Mouse (Mus musculus): ENCODE data around the gene Neurod6. TPM values are rescaled to one million over a fixed set of nuclear protein-coding genes. Genes with fewer than 3 reads are reported as not detected.

Neurod6 gene
- polyA plus RNA-seq, 1 experiment from 2014 or later = 0.07 TPM

DNA sequence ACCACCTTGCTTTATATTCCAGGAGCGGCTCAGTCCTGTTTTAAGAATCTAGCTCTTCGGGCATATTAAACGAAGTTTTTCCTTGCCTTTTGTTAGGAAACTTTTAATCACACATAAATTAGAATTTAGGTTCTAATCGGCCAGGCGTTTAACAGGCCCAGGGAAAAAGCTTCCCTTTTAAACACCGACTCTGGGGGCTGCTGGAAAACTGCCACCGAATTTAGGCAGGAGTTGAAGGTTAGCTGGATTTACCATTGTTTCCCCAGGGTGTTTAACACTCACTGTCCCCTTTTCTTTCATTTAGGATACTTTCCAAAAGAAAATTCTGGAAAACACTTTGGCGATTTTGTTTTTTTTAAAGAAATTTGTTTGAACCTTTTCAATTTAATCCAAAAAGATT lies 3.7 kb downstream of the Neurod6 start:
- Histone ChIP-seq H3K27me3 (ENCODE audit: control insufficient read depth, insufficient read depth, low read length) (no peaks in the 10 kb centered on the region; the same call in 1 of the 2 replicates), H3K4me1 (replicated peaks; ENCODE audit: control insufficient read depth, insufficient read depth) (no peaks in the 10 kb centered on the region), H3K27ac (replicated peaks) (no peak overlapping the region), H3K9me3 (ENCODE audit: control insufficient read depth, low read length) (no peaks in the 10 kb centered on the region), H3K4me2 (replicated peaks; ENCODE audit: low read depth) (no peak overlapping the region), H3K9ac (ENCODE audit: low read length) (no peak overlapping the region), H3K36me3 (ENCODE audit: control insufficient read depth, insufficient read depth, low read length) (no peaks in the 10 kb centered on the region), H3K4me3 (ENCODE audit: low read depth, low read length) (no peak overlapping the region)
- ATAC-seq (ENCODE audit: low FRiP score, low TSS enrichment) (no peak), DNase-seq (ENCODE audit: low spot score) (no peak)
- WGBS = 24% methylated on average over 8 of the region's 8 CpGs
- TF ChIP-seq EP300 (optimal IDR thresholded peaks at IDR 0.05) (no peak), CTCF (IDR thresholded peaks at IDR 0.05; ENCODE audit: low read depth) (no peak)

DNA sequence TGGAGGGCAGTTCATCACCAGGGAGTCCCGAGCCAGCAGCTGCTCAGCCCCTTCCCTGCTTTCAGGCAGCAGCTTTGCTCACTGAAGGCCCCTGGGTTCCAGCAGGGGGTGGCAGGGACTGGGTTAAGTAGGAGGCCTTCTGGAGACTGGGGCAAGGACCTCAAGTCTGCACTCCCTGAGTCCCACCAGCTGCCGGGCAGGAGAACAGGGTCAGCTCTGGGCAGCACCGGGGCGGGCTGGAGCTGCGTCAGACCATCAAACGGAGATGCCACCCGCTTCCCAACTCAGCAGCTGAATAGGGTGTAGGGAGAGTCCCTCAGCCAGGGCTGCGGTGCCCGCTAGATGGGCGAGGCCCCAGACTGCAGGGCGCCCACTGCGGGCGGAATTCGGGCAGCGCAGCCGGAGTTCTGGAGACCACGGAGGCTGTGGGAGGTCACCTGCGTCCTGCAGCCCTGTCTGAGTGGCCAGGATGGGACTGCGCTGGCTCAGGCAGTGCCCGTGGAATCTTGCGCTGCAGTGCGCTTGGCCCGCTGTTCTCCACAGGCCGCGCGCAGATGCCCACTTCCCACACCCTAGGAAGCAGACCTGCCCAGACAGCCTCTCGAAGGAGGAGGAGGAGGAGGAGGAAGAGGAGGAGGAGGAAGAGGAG lies 4.3 kb downstream of the Neurod6 start:
- ATAC-seq (ENCODE audit: low FRiP score, low TSS enrichment) (no peak; the same call in 1 of the 2 replicates), DNase-seq (ENCODE audit: low spot score) (peak; percentile 22)
- no peaks in the 10 kb centered on the region for H3K9me3 ChIP-seq (ENCODE audit: control insufficient read depth, low read length)
- no peaks in the 10 kb centered on the region; the same call in 1 of the 2 replicates for H3K27me3 ChIP-seq (ENCODE audit: control insufficient read depth, insufficient read depth, low read length)
- H3K36me3 ChIP-seq (ENCODE audit: control insufficient read depth, insufficient read depth, low read length) = no peaks in the 10 kb centered on the region
- H3K4me1 ChIP-seq (replicated peaks; ENCODE audit: control insufficient read depth, insufficient read depth) = no peaks in the 10 kb centered on the region
- TF ChIP-seq CTCF (IDR thresholded peaks at IDR 0.05; ENCODE audit: low read depth) (peak; percentile 52), EP300 (optimal IDR thresholded peaks at IDR 0.05) (no peak)
- H3K9ac ChIP-seq (ENCODE audit: low read length) = no peak overlapping the region
- no peak overlapping the region for H3K27ac ChIP-seq (replicated peaks)
- no peak overlapping the region for H3K4me3 ChIP-seq (ENCODE audit: low read depth, low read length)
- peak overlapping the region; percentile 32; the same call in 1 of the 2 replicates for H3K4me2 ChIP-seq (replicated peaks; ENCODE audit: low read depth)
- 3% methylated on average over 26 of the region's 27 CpGs for WGBS

DNA sequence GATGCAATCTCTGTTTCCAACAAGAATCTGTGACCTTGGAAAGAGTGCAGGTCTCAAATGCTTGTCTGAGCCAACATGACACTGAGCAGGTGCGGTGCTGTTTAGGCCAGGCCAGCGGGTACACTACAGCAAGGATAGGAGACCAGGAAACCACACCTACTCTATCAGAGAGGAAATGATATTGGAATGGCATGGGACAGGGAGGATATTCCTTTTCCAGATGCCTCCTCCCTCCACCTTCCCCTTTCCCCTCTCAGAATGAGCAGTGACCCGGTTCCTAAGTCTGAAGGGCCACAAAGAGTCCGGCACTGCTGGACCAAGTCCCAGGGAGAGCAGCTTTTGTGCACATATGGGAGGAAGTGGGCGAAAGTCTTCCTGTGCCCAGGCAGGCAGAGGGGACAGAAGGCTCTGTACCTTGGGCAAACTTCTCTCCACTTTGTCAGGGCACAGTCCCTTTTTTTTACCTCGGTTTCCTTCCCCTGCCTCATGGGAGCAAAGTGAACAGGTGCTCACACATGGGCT lies 4.9 kb downstream of the Neurod6 start:
- TF ChIP-seq EP300 (optimal IDR thresholded peaks at IDR 0.05) = no peak
- Histone ChIP-seq H3K27ac (replicated peaks) (no peak overlapping the region), H3K27me3 (ENCODE audit: control insufficient read depth, insufficient read depth, low read length) (no peaks in the 10 kb centered on the region; the same call in 1 of the 2 replicates), H3K36me3 (ENCODE audit: control insufficient read depth, insufficient read depth, low read length) (no peaks in the 10 kb centered on the region), H3K4me1 (replicated peaks; ENCODE audit: control insufficient read depth, insufficient read depth) (no peaks in the 10 kb centered on the region), H3K4me3 (ENCODE audit: low read depth, low read length) (no peak overlapping the region), H3K9me3 (ENCODE audit: control insufficient read depth, low read length) (no peaks in the 10 kb centered on the region), H3K9ac (ENCODE audit: low read length) (no peak overlapping the region), H3K4me2 (replicated peaks; ENCODE audit: low read depth) (no peak overlapping the region)
- ATAC-seq (ENCODE audit: low FRiP score, low TSS enrichment) (no peak), DNase-seq (ENCODE audit: low spot score) (no peak)
- 58% methylated on average over 6 of the region's 6 CpGs for WGBS

DNA sequence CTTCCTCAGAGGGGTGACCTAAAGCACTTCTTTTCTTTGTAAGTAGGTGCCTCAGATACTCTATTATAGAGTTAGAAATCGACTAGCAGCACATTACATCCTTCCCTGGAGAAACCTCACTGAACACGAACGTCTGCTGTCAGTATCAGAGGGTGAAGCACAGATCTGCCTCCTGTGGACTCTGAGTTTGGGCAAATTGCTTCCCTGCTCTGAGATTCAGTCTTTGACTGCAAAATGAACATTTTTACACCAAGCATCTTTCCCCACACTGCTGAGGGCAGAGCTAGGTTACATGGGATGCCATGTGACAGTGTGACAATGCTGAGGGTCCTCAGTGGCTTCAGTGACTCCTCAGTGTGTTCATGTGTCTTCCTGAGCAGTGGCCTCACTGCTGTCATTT lies 13.3 kb downstream of the Neurod6 start:
- H3K27me3 ChIP-seq (ENCODE audit: control insufficient read depth, insufficient read depth, low read length) = no peaks in the 10 kb centered on the region
- ATAC-seq (ENCODE audit: low FRiP score, low TSS enrichment) (no peak), DNase-seq (ENCODE audit: low spot score) (no peak)
- no peak for TF ChIP-seq CTCF (IDR thresholded peaks at IDR 0.05; ENCODE audit: low read depth)
- TF ChIP-seq EP300 (optimal IDR thresholded peaks at IDR 0.05) = no peak
- H3K9ac ChIP-seq (ENCODE audit: low read length) = no peak overlapping the region
- no peaks in the 10 kb centered on the region for H3K4me1 ChIP-seq (replicated peaks; ENCODE audit: control insufficient read depth, insufficient read depth)
- WGBS = 73% methylated on average over 3 of the region's 3 CpGs
- no peaks in the 10 kb centered on the region for H3K9me3 ChIP-seq (ENCODE audit: control insufficient read depth, low read length)
- no peak overlapping the region for H3K27ac ChIP-seq (replicated peaks)
- no peak overlapping the region for H3K4me3 ChIP-seq (ENCODE audit: low read depth, low read length)
- H3K36me3 ChIP-seq (ENCODE audit: control insufficient read depth, insufficient read depth, low read length) = no peaks in the 10 kb centered on the region
- H3K4me2 ChIP-seq (replicated peaks; ENCODE audit: low read depth) = no peak overlapping the region

DNA sequence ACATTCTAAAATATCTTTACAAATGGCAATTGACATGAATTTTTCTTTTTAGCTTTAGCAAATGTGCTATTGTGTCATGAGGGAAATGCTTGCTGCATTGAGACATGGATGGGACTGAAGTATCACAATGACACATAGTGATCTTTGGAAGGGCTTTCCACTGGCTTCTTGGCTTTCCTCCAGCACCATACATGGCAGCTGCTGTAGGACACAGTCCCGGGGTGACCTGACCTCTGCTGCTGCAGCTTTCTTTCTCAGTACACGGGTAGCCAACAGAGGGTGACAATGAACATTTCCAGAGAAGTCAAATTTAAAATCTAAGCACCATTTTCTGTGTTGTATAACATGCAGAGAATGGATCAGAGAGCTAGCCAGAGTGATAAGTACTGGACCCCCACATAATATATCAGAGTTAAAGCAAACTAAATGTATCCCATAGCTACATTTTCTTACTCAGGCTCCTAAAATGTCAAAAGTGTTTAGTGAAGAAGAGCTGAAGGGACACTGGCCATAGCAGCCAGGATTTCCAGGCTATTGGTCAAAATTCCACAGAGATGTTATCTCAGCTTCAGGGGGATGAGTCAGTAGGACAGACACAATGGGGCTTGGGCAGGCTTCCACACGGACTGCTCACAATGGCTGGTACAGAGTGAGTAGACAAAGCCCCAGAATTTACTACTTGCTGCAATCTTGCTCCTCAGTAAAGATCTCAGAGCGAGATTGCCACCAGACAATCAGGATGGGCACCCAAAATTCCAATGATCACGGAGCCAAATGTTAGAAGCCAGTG lies 19.7 kb downstream of the Neurod6 start:
- DNase-seq (ENCODE audit: low spot score) (no peak), ATAC-seq (ENCODE audit: low FRiP score, low TSS enrichment) (no peak)
- Histone ChIP-seq H3K4me2 (replicated peaks; ENCODE audit: low read depth) (no peak overlapping the region), H3K27ac (replicated peaks) (no peak overlapping the region), H3K9ac (ENCODE audit: low read length) (no peak overlapping the region), H3K4me1 (replicated peaks; ENCODE audit: control insufficient read depth, insufficient read depth) (no peaks in the 10 kb centered on the region), H3K36me3 (ENCODE audit: control insufficient read depth, insufficient read depth, low read length) (no peaks in the 10 kb centered on the region), H3K9me3 (ENCODE audit: control insufficient read depth, low read length) (no peaks in the 10 kb centered on the region), H3K4me3 (ENCODE audit: low read depth, low read length) (no peak overlapping the region), H3K27me3 (ENCODE audit: control insufficient read depth, insufficient read depth, low read length) (no peaks in the 10 kb centered on the region)
- 59% methylated on average over 5 of the region's 5 CpGs for WGBS
- TF ChIP-seq EP300 (optimal IDR thresholded peaks at IDR 0.05) = no peak
- no peak for TF ChIP-seq CTCF (IDR thresholded peaks at IDR 0.05; ENCODE audit: low read depth)

DNA sequence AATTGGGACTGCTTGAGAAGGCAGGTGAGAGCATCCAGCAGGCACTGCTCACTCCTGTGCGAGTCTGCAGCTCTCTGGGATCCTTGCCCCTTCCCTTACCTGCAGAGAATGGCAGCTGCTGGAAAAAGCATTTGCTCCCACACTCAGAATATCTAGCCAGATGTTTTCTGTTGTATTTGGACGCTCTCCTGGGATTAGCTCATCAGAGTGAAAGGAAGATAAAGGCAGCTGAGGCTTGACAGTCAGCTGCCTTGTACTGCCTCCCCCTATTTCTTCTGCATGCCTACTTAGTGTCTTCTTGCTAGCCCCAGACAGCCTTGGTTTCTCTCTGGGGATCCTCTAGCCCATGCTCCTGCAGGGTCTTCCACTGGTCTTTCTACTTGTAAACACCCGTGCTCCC lies 31.1 kb downstream of the Neurod6 start:
- Histone ChIP-seq H3K4me2 (replicated peaks; ENCODE audit: low read depth) (no peak overlapping the region), H3K9ac (ENCODE audit: low read length) (no peak overlapping the region), H3K27me3 (ENCODE audit: control insufficient read depth, insufficient read depth, low read length) (no peaks in the 10 kb centered on the region), H3K4me3 (ENCODE audit: low read depth, low read length) (no peak overlapping the region), H3K4me1 (replicated peaks; ENCODE audit: control insufficient read depth, insufficient read depth) (no peaks in the 10 kb centered on the region), H3K27ac (replicated peaks) (no peak overlapping the region), H3K36me3 (ENCODE audit: control insufficient read depth, insufficient read depth, low read length) (no peaks in the 10 kb centered on the region), H3K9me3 (ENCODE audit: control insufficient read depth, low read length) (no peaks in the 10 kb centered on the region)
- WGBS = 46% methylated on average over 3 of the region's 3 CpGs
- TF ChIP-seq CTCF (IDR thresholded peaks at IDR 0.05; ENCODE audit: low read depth) (no peak), EP300 (optimal IDR thresholded peaks at IDR 0.05) (no peak)
- DNase-seq (ENCODE audit: low spot score) (no peak), ATAC-seq (ENCODE audit: low FRiP score, low TSS enrichment) (no peak)

All from stomach, postnatal 0 days (tissue).